ENCODE assay signal across 31 mouse cellular contexts in genomic region chr4:139345416-139346019, GRCm38 (mm10). TPM values are rescaled to one million over a fixed set of nuclear protein-coding genes. Genes with fewer than 3 reads are reported as not detected.
DNase-seq lines count a peak whose midpoint lies in the region; ATAC-seq and TF ChIP-seq lines count a peak whose summit lies in the region.
"Had no signal": no experiment of that assay in that cellular context is flagged by ENCODE, and none has a peak within 500 bp of the region (broad histone marks: within the 10 kb centered on the region; RNA-seq: fewer than 3 reads in every experiment).

No protein-coding gene starts in this region.

- no peak for TF ChIP-seq CTCF in liver, postnatal 0 days (IDR thresholded peaks at IDR 0.05; ENCODE audit: low read depth)
- TF ChIP-seq CTCF in testis, adult 2 months (IDR thresholded peaks at IDR 0.05; ENCODE audit: control insufficient read depth, insufficient read depth, insufficient replicate concordance, low read depth, low read length), result no peak

- no peaks in the 10 kb centered on the region for H3K27me3 ChIP-seq in liver, postnatal 0 days (ENCODE audit: insufficient read depth, low read length)
- H3K27me3 ChIP-seq in liver, embryonic 12.5 days (replicated peaks), result no peaks in the 10 kb centered on the region
- H3K27me3 ChIP-seq in testis, adult 2 months (ENCODE audit: control insufficient read depth, insufficient read depth, low read length), result no peaks in the 10 kb centered on the region
- H3K27me3 ChIP-seq: embryonic facial prominence, embryonic 15.5 days; heart, embryonic 15.5 days; hindbrain, embryonic 13.5 days; limb, embryonic 13.5 days; midbrain, embryonic 15.5 days; neural tube, embryonic 12.5 days had no signal

- no peak overlapping the region for H3K4me3 ChIP-seq in liver, postnatal 0 days (ENCODE audit: low read depth, low read length)
- H3K4me3 ChIP-seq in liver, embryonic 12.5 days, result no peak overlapping the region
- peak overlapping the region; percentile 18 for H3K4me3 ChIP-seq in testis, adult 2 months (ENCODE audit: control insufficient read depth, low read depth, low read length)
- H3K4me3 ChIP-seq: embryonic facial prominence, embryonic 10.5 days; embryonic facial prominence, embryonic 15.5 days; forebrain, embryonic 10.5 days; heart, embryonic 15.5 days; hindbrain, embryonic 13.5 days; limb, embryonic 13.5 days; midbrain, embryonic 15.5 days; myocyte; neural tube, embryonic 12.5 days had no signal

- WGBS in liver, postnatal 0 days (ENCODE audit: insufficient replicate concordance), result 81% methylated on average over 23 of the region's 23 CpGs
- 82% methylated on average over 23 of the region's 23 CpGs for WGBS in liver, embryonic 12.5 days (ENCODE audit: insufficient replicate concordance)

- ATAC-seq in liver, postnatal 0 days, result peak; percentile 14; the same call in 1 of the 2 replicates
- ATAC-seq in liver, embryonic 12.5 days, result no peak
- no peak for ATAC-seq in megakaryocyte progenitor cell, adult 5-6 weeks (replicated peaks; ENCODE audit: poor library complexity)
- ATAC-seq: activated CD4-positive, CD25-positive, alpha-beta regulatory T cell, adult 4 months; CD4-positive, CD25-positive, alpha-beta regulatory T cell, adult 4 months; forebrain, embryonic 16.5 days; intestine, embryonic 16.5 days; midbrain, embryonic 15.5 days had no signal

- no peak overlapping the region for H3K9ac ChIP-seq in liver, postnatal 0 days (replicated peaks)
- H3K9ac ChIP-seq in liver, embryonic 12.5 days, result no peak overlapping the region
- H3K9ac ChIP-seq: embryonic facial prominence, embryonic 15.5 days; heart, embryonic 15.5 days; hindbrain, embryonic 13.5 days; limb, embryonic 13.5 days; liver, embryonic 14.5 days; lung, embryonic 14.5 days; midbrain, embryonic 15.5 days; neural tube, embryonic 12.5 days had no signal

- H3K4me1 ChIP-seq in liver, postnatal 0 days (ENCODE audit: insufficient read depth), result peaks cover 16% of the 10 kb centered on the region
- H3K4me1 ChIP-seq in liver, embryonic 12.5 days, result peaks cover 17% of the 10 kb centered on the region
- 0 out of 2 replicates have a peak, but pooled peaks cover 3% of the 10 kb centered on the region for H3K4me1 ChIP-seq in testis, adult 2 months (ENCODE audit: control insufficient read depth, insufficient read depth, low read length)
- H3K4me1 ChIP-seq: embryonic facial prominence, embryonic 15.5 days had no signal

- H3K4me2 ChIP-seq in liver, postnatal 0 days (ENCODE audit: low read depth, low read length), result no peak overlapping the region
- no peak overlapping the region for H3K4me2 ChIP-seq in liver, embryonic 12.5 days
- H3K4me2 ChIP-seq: embryonic facial prominence, embryonic 15.5 days; heart, embryonic 15.5 days; hindbrain, embryonic 13.5 days; limb, embryonic 13.5 days; lung, embryonic 14.5 days; midbrain, embryonic 15.5 days; neural tube, embryonic 12.5 days had no signal

- H3K36me3 ChIP-seq in liver, postnatal 0 days (replicated peaks; ENCODE audit: insufficient read depth, low read length), result peaks cover 21% of the 10 kb centered on the region
- H3K36me3 ChIP-seq in liver, embryonic 12.5 days, result peaks cover 60% of the 10 kb centered on the region
- no peaks in the 10 kb centered on the region; the same call in 1 of the 2 replicates for H3K36me3 ChIP-seq in testis, adult 2 months (ENCODE audit: control insufficient read depth, insufficient read depth, low read length)

- DNase-seq in liver, postnatal 0 days, result no peak
- no peak for DNase-seq in testis, postnatal 14 days (ENCODE audit: low spot score)
- peak; percentile 79 for DNase-seq in ZHBTc4 (ENCODE audit: low read depth, low spot score)
- no peak for DNase-seq in spleen, postnatal 10 days (ENCODE audit: low spot score in 2 of 2)
- DNase-seq: adrenal gland, adult 2 months; adrenal gland, postnatal 36 days; cerebellum, adult 2 months; cerebellum, postnatal 25 days; kidney, adult 8-10 months; lung, embryonic 14.5 days; lung, postnatal 14 days; thymus, adult 18-20 months; thymus, postnatal 25 days had no signal

- no peak overlapping the region for H3K27ac ChIP-seq in liver, postnatal 0 days (ENCODE audit: low read depth)
- H3K27ac ChIP-seq in liver, embryonic 12.5 days, result no peak overlapping the region
- H3K27ac ChIP-seq in testis, adult 2 months (ENCODE audit: control insufficient read depth, insufficient read depth, low read depth, low read length), result no peak overlapping the region
- H3K27ac ChIP-seq: embryonic facial prominence, embryonic 10.5 days; embryonic facial prominence, embryonic 15.5 days; forebrain, embryonic 10.5 days; heart, embryonic 15.5 days; hindbrain, embryonic 13.5 days; kidney, postnatal 0 days; limb, embryonic 13.5 days; liver, embryonic 14.5 days; midbrain, embryonic 15.5 days; neural tube, embryonic 12.5 days had no signal

- H3K9me3 ChIP-seq in liver, postnatal 0 days (ENCODE audit: low read length), result no peaks in the 10 kb centered on the region
- no peaks in the 10 kb centered on the region for H3K9me3 ChIP-seq in liver, embryonic 12.5 days (replicated peaks)
- H3K9me3 ChIP-seq: embryonic facial prominence, embryonic 10.5 days; embryonic facial prominence, embryonic 15.5 days; forebrain, embryonic 10.5 days; heart, embryonic 15.5 days; hindbrain, embryonic 13.5 days; limb, embryonic 13.5 days; midbrain, embryonic 15.5 days; neural tube, embryonic 12.5 days had no signal

- no peak for TF ChIP-seq POLR2A in testis, adult 2 months (IDR thresholded peaks at IDR 0.05; ENCODE audit: control insufficient read depth, low read depth, low read length)

- TF ChIP-seq EP300 in liver, postnatal 0 days (IDR thresholded peaks at IDR 0.05; ENCODE audit: low read depth), result no peak

RNA-seq across cellular contexts. Expression of gene Mrto4, which starts 6.9 kb away (rescaled TPM):
- 46.2 and 46.7 TPM in 2 replicates for polyA plus RNA-seq in liver, postnatal 0 days (2015; fragmentation: Nextera tagmentation; extraction: Ambion mirVana)
- polyA plus RNA-seq in liver, embryonic 12.5 days (2016; fragmentation: Nextera tagmentation; extraction: Ambion mirVana), result 166 and 184 TPM in 2 replicates
- 90.5 TPM in 2 replicates for polyA plus RNA-seq in testis, adult 2 months (2012; rRNA removed)
- total RNA-seq in megakaryocyte progenitor cell, adult 5-6 weeks (2015), result 150 and 154 TPM in 2 replicates
- total RNA-seq in megakaryocyte progenitor cell, adult 5-6 weeks (2017), result 72.2 and 75.9 TPM in 2 replicates

RNA-seq across cellular contexts. Expression of gene Emc1, which starts 6.9 kb away (rescaled TPM):
- 6.8 and 8.2 TPM in 2 replicates for polyA plus RNA-seq in liver, postnatal 0 days (2015; fragmentation: Nextera tagmentation; extraction: Ambion mirVana)
- polyA plus RNA-seq in liver, embryonic 12.5 days (2016; fragmentation: Nextera tagmentation; extraction: Ambion mirVana), result 27.1 and 27.8 TPM in 2 replicates
- polyA plus RNA-seq in testis, adult 2 months (2012; rRNA removed), result 12.6 and 14.4 TPM in 2 replicates
- 19.2 and 19.8 TPM in 2 replicates for total RNA-seq in megakaryocyte progenitor cell, adult 5-6 weeks (2015)
- 30.3 and 42.6 TPM in 2 replicates for total RNA-seq in megakaryocyte progenitor cell, adult 5-6 weeks (2017)

RNA-seq across cellular contexts. Expression of gene Ubr4, which starts 6.9 kb away (rescaled TPM):
- 24.6 and 24.7 TPM in 2 replicates for polyA plus RNA-seq in liver, postnatal 0 days (2015; fragmentation: Nextera tagmentation; extraction: Ambion mirVana)
- 54.7 and 55.1 TPM in 2 replicates for polyA plus RNA-seq in liver, embryonic 12.5 days (2016; fragmentation: Nextera tagmentation; extraction: Ambion mirVana)
- 312 and 351 TPM in 2 replicates for polyA plus RNA-seq in testis, adult 2 months (2012; rRNA removed)
- total RNA-seq in megakaryocyte progenitor cell, adult 5-6 weeks (2015), result 63.6 and 83.1 TPM in 2 replicates
- total RNA-seq in megakaryocyte progenitor cell, adult 5-6 weeks (2017), result 41.7 and 46.1 TPM in 2 replicates

RNA-seq across cellular contexts. Expression of gene Akr7a5, which starts 35.0 kb away (rescaled TPM):
- polyA plus RNA-seq in liver, postnatal 0 days (2015; fragmentation: Nextera tagmentation; extraction: Ambion mirVana), result 117 and 121 TPM in 2 replicates
- polyA plus RNA-seq in liver, embryonic 12.5 days (2016; fragmentation: Nextera tagmentation; extraction: Ambion mirVana), result 43.4 and 44.0 TPM in 2 replicates
- 19.7 and 20.7 TPM in 2 replicates for polyA plus RNA-seq in testis, adult 2 months (2012; rRNA removed)
- 10.6 and 11.8 TPM in 2 replicates for total RNA-seq in megakaryocyte progenitor cell, adult 5-6 weeks (2015)
- 11.2 and 13.0 TPM in 2 replicates for total RNA-seq in megakaryocyte progenitor cell, adult 5-6 weeks (2017)

RNA-seq across cellular contexts. Expression of gene Pqlc2, which starts 35.0 kb away (rescaled TPM):
- 33.1 and 33.9 TPM in 2 replicates for polyA plus RNA-seq in liver, postnatal 0 days (2015; fragmentation: Nextera tagmentation; extraction: Ambion mirVana)
- polyA plus RNA-seq in liver, embryonic 12.5 days (2016; fragmentation: Nextera tagmentation; extraction: Ambion mirVana), result 9.4 and 9.5 TPM in 2 replicates
- polyA plus RNA-seq in testis, adult 2 months (2012; rRNA removed), result 5.5 and 5.7 TPM in 2 replicates
- 3.5 and 5.6 TPM in 2 replicates for total RNA-seq in megakaryocyte progenitor cell, adult 5-6 weeks (2015)
- total RNA-seq in megakaryocyte progenitor cell, adult 5-6 weeks (2017), result 1.3 and 3.9 TPM in 2 replicates
